Mouse (Mus musculus) erythroblast, embryonic 14.5 days (primary cell): ENCODE measurements around the gene Arl11.

Experiments
- GATA1 ChIP-seq: IDR thresholded peaks from 2 replicates; pipeline ENCODE4 v1.6.1; 2012; ENCODE audit warnings: low read length, inconsistent platforms, mixed read lengths
- TAL1 ChIP-seq: IDR thresholded peaks from 3 replicates; pipeline ENCODE4 v1.6.1; 2012; ENCODE audit warnings: low read length, inconsistent platforms, mixed read lengths

DNA sequence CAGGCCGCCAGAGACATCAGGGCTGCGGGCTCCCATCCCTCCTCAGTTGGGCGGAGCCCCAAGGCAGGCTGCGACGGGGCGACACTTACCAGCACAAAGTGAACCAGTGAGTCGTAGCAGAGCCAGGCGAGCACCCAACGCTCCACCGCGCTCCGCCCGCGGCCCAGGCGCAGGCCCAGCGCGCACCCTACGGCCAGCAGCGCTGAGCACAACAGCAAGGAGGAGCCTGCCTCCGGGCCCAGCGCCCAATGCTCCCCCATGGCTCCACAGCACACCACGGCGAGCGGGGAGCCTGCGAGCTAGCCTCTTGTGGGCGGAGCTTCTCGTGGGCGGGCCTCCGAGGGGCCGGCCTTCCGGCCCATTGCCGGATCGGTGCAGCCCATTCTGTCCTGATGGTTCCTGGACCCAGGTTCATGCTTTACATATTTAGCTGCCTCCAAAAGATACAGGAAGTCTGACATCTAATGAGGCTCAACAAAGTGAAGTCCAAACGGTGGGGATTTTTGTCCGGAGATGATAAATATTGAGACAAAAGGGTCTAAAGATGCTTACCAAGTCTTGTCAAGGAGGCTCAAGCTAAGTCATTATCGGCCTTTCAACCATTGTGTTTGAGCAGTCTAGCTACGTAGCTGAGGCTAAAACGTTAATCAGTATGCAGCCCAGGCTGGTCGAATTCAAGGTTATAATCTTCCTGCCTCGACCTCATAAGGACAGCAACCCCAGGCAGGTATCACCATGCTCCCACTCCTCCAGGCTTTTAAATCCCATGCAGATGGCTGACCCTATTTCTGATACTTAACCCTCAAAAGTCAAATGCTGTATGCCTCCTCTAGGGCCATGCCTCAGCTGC, 50.8 kb downstream of the Arl11 start, which contains the start of gene Ebpl:
- no peak for TF ChIP-seq GATA1
- no peak for TF ChIP-seq TAL1
